Mouse (Mus musculus) megakaryocyte, embryonic 14.5 days (primary cell): ENCODE results near the gene Aym1.

Source experiments
- FLI1 ChIP-seq: IDR thresholded peaks from 2 replicates; pipeline ENCODE4 v1.6.1; 2012; ENCODE audit warnings: low read length, inconsistent platforms, mixed read lengths
- GATA1 ChIP-seq: IDR thresholded peaks from 3 replicates; pipeline ENCODE4 v1.6.1; 2012; ENCODE audit warnings: mixed read lengths, low read length, inconsistent platforms, borderline replicate concordance

DNA sequence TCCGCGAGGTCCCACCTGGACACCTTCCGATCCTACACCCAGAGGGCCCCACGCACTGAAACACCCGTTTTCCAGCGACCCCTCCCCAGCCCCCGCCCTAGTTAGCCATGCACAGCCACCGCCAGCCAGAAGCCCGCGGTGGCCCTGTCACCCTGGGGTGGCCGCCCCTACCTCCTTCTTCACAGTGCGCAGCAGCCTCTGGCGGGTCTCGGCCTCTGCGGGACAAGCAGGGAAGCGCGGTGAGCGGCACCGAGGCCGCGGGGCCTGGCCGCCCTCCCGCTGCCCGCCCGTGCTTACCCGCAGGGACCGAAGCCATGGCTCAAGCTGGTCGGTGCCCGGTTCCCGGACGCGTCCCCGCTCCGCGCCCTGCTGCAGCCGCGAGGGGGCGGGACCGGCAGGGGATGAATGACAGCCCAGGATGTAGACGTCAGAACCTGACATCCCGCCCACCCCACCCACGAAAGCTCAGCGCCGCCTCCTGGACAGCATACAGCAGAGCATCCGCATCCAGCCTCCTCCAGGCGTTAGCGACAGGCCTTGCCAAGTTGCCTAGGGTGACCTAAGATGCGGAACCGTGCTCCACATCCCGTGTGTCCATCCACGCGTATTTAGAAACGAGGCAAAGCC is 46.6 kb upstream of the Aym1 start, which contains the start of gene Sgsm1:
- no peak for TF ChIP-seq FLI1
- TF ChIP-seq GATA1, result no peak
